Mouse (Mus musculus): ENCODE measurements around the gene Chit1.

Gene Chit1

GRCm38 (mm10) chr1:134151655-134152412 lies 40.8 kb downstream of the Chit1 start:
- DNase-seq = peak; percentile 85

DNA sequence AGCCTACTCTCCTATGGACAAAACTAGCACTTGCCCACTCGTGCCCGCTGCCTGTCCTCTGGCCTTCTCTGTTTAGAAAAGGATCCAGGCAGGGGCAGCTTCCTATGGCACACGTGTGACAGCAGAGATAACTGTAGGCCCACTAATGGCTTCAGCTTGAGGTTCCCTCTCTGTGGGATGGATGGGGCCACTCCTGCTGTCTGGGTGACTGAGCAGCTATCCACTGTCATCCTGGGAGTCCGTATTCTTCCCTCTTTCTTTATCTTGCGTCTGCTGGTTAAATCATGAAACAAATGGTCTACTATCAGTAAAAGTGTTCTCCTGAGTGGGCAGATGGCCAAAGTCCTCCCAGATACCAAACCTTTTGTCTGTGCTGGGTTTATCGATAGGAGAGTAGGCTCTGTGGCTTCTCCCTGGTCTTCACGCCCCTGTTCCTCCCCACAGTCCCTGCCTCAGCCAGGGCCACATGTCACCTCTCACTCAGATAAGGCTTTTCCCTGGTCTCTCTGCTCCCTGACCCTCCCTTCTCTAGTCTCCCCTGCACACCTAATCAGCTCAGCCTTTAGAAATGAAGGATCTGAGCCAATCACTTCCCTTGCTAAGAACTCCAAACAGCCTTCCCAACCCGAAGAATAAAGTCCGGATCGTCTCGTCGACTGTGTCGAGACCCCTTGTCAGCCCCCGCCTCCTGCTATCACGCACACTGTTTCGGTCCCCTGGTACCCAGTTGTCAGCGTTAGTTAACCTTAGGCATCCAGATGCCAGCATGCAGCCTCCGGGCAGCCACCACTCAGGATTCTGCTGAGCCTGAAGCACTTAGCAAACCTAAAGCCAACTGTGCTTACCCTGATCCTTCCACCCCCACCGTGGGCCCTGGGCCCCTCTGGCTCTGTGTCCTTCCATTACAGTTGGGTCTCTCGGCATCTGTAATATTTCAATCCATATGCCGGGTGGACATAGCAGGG lies 41.9 kb downstream of the Chit1 start:
- no peak for DNase-seq

GRCm38 (mm10) chr1:134154121-134154520 lies 43.1 kb downstream of the Chit1 start:
- DNase-seq = no peak

GRCm38 (mm10) chr1:134154655-134155054 lies 43.6 kb downstream of the Chit1 start:
- DNase-seq = no peak

- DNase-seq = no peak
Observed at GRCm38 (mm10) chr1:134160404-134160803, 49.4 kb downstream of the Chit1 start.

DNA sequence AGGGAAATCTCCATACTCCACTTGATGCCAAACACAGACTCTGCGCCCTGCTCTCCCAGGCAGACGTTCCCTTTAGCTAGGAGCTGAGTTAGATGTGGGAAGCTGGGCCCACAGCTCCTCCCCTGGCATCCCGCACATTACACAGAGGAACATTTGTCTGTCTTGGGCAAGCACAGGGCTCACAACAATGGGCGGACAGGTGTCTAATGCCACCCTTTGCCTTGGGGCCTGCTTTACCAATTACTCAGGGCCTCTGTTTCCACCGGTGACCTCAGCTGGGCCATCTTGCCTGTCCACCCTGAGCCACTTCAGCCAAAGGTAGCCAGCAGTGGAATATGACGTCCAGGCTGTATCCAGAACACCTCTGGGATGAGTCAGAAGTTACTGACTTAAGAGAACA lies 50.4 kb downstream of the Chit1 start:
- no peak for DNase-seq

DNA sequence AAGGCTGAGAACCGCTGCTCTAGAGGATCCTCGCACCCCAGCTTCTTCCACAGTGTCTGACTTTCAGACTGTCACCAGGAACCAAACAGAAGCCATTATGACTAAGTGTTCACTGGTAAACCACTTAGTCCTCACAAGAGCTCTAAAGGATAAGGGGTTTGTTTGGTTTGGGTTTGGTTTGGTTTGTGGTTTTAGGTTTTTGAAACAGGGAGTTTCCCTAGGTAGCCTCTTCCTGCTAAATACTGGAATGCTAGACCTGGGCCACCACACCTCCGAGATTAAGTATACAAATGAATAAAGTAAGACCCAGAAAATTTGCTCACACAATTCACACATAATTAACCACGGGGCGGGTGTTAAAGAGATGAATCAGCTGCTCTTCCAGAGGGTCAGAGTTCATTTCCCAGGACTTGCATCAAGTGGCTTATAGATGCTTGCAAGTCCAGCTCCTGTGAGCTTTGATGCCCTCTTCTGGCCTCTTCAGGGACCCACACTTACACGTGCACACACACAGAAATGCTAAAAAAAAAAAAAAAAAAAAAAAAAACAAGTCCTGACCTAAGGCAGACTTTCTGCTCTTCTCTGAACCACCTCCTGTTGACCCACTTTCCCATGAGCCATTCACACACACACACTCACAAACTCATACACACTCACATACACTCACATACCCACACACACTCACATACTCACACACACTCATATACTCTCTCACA lies 51.6 kb downstream of the Chit1 start:
- DNase-seq = no peak

DNA sequence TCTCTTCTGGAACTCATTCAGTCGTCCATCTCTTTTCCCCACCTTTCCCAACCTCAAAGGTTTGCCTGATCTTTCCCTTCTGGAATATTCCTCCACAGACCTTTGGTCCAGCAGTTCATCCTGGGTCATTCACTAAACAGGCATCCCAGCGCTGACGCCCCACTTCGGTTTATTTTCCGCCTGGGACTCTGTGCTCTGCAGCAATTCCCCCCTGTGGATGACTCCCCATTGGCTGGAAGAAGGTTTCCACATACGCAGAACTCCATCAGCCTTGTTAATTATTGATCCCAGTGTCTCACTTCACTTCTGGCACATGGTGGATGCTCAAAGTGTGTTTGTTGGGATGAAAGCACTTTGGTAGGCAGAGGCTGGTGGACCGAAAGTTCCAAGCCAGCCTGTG lies 52.4 kb downstream of the Chit1 start:
- DNase-seq = no peak

DNA sequence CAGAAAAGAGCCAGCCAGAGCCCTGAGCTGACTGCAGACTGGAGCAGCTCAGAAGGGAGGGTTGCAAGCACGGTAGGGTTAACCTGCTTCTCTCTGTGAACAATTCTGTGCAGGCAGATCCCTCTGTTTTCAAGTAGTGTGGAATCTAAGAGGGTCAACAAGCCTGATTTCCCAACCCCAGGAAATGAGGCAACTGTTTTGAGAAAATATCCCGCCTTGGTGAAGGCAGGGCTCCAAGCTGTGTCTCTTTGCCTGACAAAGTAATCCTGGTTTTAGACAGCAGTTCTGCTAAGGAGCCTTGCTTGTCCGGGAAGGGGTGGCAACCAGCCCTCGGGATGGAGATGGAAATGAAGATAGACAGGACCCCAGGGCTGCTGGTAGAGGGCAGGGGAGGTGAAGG lies 53.4 kb downstream of the Chit1 start:
- DNase-seq = no peak

GRCm38 (mm10) chr1:134166547-134166946 lies 55.5 kb downstream of the Chit1 start:
- no peak for DNase-seq

DNA sequence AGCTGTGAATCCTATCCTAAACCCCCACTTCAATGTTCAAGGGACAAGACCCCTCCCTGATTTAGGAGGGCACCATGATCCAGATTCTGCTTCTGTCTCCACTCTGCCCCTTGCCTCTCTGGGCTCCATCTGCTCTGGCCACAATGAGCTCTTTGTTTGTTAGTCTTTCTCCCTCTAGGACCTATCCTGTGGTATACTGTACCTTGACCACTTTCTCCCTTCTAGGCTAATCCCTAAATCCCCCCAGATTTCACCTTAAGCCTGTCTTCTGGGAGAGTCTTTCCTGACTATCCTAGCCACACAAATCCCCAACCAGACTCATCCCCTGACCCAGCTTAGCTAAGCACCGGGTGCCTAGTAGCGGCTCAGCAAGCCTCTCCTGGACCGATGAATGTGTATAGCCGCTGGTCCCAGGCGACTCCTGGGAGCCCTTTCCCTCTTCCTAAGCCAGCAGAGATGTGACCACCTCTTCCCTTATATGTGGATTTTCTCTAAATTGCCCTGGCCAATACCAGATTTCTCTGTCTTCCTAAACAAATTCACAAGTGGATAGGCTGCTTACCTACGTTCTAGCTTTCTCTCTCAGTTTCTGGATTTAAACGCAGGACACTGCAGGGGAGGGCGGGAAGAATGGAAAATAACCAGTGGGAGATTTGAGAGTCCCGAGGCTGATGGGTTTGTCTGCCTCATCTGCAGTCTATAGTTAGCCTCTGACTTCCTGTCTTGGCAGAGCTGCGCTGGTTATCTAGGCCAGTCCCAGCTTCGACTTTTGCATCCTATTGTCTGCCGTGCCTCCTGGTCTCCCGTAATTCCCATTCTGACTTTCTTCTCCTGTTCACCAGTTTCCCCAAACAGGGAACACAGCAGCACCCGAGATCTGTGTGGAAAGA lies 56.6 kb downstream of the Chit1 start:
- peak; percentile 59 for DNase-seq

GRCm38 (mm10) chr1:134168567-134168966 lies 57.5 kb downstream of the Chit1 start:
- DNase-seq = no peak

- no peak for DNase-seq
Observed at GRCm38 (mm10) chr1:134168985-134169697, 58.1 kb downstream of the Chit1 start.

GRCm38 (mm10) chr1:134173081-134173480 lies 62.0 kb downstream of the Chit1 start:
- DNase-seq = no peak

GRCm38 (mm10) chr1:134177976-134178375 lies 66.9 kb downstream of the Chit1 start:
- no peak for DNase-seq

GRCm38 (mm10) chr1:134182025-134182424 lies 71.0 kb downstream of the Chit1 start, which contains the start of gene Chil1:
TSS of gene Chil1 (plus strand) at chr1:134182176.
- no peak for DNase-seq

DNA sequence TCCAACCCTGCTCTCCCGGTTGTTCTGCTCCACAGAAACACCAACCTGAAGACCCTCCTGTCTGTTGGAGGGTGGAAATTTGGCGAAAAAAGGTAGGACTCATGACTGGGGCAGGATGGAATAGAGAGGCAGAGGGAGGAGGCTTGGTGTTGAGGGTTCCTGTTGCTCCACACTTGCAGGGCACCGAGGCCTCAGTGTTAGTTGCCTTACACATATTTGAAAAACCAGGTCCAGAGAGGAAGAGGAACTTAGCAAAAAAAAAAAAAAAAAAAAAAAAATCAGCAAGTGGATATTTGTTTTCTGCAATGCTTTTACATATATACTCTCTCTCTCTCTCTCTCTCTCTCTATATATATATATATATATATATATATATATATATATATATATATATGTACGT lies 73.0 kb downstream of the Chit1 start:
- DNase-seq = no peak

DNA sequence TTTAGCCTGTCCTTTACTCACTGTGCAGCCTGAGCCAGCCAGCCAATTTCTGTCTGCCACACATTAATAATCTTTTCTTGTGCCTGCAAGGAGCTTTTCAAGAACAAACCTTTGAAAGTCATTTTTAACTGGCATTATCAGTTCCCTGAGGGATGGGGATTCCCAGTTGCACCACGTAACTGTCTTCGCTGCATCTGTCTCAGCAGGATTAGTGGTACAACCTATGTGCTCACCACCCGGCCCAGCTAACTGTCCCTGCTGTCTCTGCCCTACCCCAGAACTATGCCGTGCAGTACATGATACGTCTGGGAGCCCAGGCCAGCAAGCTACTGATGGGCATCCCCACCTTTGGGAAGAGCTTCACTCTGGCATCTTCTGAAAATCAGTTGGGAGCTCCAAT lies 77.2 kb downstream of the Chit1 start:
- no peak for DNase-seq

- DNase-seq = no peak
Observed at GRCm38 (mm10) chr1:134188989-134189729, 78.1 kb downstream of the Chit1 start.

DNA sequence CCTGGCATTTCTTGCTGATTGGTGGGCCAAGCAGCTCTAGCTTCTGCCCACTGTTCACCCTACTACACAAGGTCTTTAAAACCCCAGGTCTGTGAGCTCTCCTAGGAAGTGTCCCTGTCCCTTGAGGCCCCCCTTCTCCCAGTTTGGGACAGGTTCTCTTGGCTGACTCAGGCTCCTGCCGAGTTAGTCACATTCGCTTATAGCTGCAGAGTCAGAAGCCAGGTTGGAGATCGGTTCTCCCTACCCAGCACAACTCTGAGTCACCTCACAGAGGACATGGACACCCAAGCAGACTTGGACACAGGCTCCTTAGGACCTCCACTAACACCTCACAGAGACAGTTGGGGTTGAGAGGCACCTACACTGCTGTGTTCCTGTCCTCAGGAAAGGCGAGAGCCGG lies 80.2 kb downstream of the Chit1 start:
- no peak for DNase-seq

DNA sequence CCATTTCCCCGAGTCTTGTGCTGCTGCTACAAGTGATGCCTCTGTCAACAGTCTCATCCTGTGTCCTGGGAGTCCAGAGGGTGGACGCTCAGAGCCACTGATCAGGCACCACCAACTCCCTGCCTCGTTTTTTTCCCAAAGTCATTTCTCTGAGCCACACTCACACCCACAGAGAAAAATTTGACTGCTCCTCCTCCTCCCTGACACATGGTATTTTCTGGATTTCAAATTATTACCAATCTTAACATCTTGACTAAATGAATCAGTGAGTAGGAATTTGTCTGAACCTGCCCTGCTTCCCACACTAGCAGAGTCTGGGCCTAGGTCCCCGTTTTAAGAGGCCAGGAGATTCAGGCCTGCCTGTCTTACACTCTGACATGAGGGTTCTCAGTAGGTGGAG lies 81.0 kb downstream of the Chit1 start:
- no peak for DNase-seq

Data from cerebellum, adult 11 months (tissue).